Mouse (Mus musculus) cerebellum, adult 11 months (tissue): Measurements from ENCODE around the gene Rplp0.

Experiments used
- DNase-seq: peaks from one replicate; pipeline ENCODE4 v3.0.0; 2022

The Rplp0 gene

GRCm38 (mm10) chr5:115586780-115587179, 27.5 kb downstream of the Rplp0 start:
- no peak for DNase-seq

DNA sequence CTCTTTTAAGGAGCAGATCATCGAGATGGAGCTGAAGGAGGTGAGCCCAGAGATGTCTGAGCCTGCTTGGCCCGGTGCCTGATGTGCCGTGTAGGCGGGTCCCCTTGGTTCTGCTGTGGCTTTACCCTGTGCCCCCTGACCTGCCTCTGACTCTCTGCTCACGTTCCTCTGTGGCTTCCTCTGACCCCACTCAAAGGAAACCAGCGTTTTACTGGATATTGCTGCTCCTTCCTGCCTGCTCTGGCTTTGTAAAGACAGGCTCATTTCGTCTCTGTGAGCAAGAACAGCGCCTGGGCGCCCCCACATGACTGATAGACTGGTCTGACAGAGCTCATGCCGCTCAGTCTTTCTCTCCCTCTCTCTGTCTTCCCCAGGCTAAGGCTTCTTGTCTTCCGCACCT, 31.8 kb downstream of the Rplp0 start:
- no peak for DNase-seq

DNA sequence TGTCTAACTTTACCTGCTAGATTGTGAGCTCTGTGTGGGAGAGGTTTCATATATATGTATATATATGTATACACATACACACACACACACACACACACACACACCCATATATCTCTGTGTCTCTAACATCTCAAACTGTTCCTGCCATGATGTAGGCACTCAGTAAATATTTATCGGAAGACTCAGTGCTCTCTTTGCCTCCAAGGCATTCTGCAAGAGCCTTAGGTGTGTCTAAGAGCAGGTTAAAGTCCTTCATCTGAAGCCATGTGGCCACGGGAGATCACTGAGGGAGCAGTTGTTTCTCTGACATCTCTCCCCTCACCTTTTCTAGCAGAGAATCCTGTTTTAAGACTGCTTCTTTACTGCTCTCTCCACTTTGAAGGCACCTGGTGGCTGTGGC, 32.2 kb downstream of the Rplp0 start:
- DNase-seq, result no peak

DNA sequence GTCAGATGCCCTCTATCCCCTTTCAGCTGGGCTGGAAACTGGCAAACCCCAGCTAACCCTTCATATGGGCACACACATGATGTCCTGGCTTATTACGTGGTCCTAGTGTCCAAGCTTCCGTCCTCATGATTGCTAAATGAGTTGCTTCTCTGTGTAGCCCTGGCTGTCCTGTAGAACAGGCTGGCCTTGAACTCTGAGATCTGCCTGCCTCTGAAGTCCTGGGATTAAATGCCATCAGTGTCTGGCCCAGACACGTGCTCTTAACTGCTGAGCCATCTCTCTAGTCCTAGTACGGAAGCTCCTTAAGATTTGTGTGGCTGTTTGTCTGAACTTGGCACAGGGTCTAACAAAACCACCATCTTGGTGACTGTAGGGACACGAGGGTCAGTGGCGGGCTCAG, 44.3 kb downstream of the Rplp0 start:
- no peak for DNase-seq

- no peak for DNase-seq
Observed at GRCm38 (mm10) chr5:115611566-115611965, 52.3 kb downstream of the Rplp0 start.
